Mouse (Mus musculus): ENCODE measurements around the gene Cntn5. TPM values are rescaled to one million over a fixed set of nuclear protein-coding genes. Genes with fewer than 3 reads are reported as not detected.

Cntn5 gene
- total RNA-seq, 2 experiments from 2014 or later = not detected

DNA sequence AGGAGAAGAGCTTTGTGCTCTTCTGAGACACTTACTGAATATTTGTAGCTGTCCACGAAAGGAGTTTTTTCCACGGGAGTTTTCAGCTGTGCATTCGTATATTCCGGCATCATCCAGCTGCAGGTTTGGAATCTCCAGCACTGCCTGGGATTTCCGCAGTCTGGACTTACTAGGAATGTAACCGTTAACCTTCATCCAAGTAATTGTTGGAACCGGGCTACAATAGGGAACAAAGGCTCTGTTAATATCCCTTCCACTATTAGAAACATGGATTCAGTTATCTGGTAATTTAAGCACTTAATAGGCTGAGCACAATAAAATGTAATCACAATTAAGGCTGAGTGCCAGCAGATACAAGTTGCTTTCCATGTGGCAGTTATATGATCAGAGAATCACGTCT is 920.5 kb downstream of the Cntn5 start:
- no peak for ATAC-seq (replicated peaks; ENCODE audit: low FRiP score, poor library complexity, severe bottlenecking)

DNA sequence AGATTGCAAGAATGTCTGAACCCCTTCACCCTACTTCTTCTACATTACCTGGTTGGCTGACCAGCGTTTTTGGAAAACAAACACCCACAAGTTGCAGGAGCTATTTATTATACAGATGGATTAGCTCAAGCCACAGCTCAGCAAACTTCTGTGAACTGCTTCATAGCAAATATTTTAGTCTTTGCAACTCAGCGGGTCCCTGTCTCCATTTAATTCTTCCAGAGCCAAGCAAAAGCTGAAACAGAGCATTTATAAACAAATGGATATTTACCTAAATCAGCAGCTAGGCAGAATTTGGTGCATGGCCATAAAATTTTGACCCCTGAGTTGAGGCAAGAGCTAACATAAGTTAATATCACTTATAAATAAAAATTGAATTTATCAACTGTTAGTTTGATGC is 921.4 kb downstream of the Cntn5 start:
- no peak for ATAC-seq (replicated peaks; ENCODE audit: low FRiP score, poor library complexity, severe bottlenecking)

DNA sequence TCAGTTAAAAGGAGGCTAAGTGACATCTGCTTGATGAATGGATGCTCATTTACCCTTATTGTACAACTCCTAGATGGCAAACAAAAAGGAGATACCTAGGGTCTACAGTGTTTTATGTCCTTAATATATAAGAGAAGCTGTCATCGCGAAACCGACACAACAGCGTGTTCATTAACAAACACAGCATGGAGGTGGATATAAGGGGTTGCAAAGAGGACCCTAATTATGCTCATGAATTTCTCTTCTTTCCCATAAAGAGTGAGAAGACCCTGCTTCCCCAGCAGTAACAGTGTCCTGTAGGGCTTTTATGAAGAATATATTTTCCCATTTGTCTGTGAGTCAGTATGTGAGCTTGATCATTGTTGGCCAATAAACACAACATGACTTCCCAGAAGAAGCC is 939.2 kb downstream of the Cntn5 start:
- no peak for ATAC-seq (replicated peaks; ENCODE audit: low FRiP score, poor library complexity, severe bottlenecking)

DNA sequence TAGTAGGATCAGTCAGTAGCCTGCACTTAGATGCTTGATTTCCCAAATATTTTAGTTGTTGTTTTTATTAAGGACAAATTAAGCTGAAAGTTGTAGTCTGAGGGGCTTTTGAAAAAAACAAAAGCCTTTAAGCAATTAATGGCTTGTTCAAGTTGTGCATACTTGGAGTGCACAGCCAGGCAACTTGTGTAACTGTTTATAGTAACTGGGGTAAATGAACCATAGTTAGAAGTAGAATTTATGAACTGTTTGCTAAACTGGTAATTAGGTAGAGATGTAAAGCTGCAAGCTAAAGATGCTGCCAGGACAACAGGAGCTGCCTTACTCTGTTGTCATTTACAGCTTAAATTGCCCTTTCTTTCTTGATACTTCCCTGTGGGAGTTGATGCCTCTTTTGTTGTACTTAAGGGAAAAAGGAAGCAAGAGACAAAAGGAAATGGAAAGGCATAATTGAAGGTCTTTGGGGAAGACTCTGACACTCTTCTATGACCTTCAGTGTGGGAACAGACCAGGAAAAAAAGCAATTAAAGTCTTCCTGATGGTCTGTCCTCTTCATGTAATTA is 943.9 kb downstream of the Cntn5 start:
- ATAC-seq (replicated peaks; ENCODE audit: low FRiP score, poor library complexity, severe bottlenecking) = no peak

DNA sequence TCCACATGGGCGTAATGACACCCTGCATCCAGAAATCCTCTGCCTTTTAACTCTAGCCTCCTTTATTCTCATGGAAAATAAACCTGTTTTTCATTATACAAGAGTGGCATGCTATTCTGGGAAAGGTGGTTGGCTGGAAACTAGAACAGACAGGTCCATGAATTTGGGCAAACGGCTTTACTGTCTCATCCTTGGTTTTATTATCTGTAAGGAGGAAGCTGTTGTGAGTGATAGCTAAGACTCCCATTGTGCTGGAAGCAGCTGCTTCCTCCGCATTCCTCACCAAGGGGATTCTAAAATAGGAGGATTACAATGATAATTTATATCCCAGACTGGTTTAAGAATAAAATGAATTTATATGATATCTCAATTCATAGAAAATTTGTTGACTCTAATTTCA is 955.2 kb downstream of the Cntn5 start:
- ATAC-seq (replicated peaks; ENCODE audit: low FRiP score, poor library complexity, severe bottlenecking) = no peak

DNA sequence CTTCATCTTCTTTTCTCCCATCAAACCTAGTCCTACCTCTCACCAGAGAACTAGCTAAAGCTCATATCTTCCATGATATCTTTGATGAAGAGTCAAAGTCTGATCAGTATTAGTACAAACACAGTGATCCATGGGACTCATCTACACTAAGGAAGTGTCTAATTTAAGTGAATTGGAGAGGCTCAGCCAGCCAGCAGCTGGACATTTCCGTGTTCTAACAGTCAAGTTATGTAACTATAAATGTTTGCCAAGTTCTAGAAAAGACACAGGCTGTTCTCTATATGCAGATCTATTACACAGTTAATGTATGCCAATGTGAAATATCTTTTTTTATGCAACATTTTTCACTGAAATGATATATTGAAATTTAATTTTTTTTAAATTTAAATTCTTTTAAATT is 959.7 kb downstream of the Cntn5 start:
- ATAC-seq (replicated peaks; ENCODE audit: low FRiP score, poor library complexity, severe bottlenecking) = no peak

DNA sequence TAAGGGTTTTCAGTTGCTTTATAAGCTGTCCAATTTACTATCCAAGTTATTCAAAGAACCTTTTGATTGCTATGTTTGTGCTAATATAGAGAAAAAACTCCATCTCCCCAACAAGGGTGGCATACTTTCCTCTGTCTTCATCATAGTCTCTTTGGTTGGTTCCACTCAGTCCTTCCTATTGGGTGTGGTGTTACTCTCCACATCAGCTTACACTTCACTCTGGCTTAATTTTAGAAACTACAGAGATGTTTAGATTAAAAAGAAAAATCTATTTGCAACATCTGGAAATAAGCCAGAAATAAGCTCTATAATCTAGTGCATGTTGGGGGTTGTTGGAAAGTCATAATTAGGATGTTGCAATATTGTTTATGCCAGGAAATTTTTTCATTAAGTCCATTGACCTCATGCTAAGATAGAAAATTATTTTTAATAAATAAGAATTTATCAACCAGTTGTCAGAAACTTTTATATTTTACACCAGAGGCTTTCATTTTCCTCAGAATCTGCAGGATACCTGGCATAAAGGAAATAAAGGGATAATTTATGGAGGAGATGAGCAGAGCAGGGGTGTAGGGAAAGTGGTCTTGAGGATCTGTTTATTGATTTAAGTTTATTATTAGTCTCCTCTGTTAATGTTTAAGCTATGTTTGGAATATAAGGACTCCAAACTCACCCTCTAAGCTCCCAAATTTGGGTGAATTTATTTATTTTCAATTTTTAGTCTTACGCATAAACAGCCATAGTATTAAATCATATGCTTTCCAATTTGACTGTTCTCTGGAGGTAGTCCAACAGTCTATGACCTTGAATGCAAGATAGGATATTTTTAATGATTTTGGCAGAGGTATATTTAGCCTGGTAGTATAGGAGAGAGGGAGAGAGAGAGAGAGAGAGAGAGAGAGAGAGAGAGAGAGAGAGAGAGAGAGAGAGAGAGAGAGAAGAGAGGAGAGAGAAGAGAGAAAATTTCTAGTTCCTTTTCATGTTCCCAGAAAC is 966.8 kb downstream of the Cntn5 start:
- no peak for ATAC-seq (replicated peaks; ENCODE audit: low FRiP score, poor library complexity, severe bottlenecking)

DNA sequence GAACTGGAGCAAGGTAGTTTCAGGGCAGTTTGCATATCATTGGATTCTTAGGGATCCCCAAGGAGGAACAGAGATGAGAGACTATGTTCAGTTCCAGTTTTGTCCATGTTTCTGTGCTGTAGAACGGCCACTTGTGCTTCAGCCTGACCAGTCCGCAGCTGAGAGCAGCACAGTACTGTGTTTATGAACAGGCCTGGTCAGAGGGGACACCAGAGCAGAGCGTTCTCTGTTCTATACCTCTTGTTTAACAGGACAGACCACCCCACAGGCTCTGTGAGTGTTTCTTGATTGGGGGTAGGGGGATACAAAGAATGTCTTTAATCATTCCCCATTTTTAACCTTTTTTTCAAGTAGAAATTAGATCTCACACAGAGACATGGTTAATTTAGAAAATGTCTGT is 984.0 kb downstream of the Cntn5 start:
- no peak for ATAC-seq (replicated peaks; ENCODE audit: low FRiP score, poor library complexity, severe bottlenecking)

DNA sequence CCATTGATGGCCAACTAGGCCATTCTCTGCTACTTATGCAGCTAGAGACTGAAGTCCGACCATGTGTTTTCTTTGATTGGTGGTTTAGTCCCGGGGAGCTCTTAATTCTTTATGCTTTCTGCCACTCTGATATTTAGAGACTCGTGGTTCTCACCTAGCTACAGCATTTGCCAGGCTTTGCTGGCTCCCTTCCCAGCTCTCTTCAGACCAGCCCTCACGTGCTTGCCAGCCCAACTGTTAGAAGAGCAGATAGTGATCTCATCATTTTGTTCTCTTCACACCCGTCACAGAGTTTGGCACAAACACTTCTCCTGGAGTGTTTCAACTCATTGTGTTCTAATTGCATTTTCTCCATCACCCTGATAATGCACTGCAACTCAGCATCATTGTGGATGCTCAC is 1005.5 kb downstream of the Cntn5 start:
- ATAC-seq (replicated peaks; ENCODE audit: low FRiP score, poor library complexity, severe bottlenecking) = no peak

DNA sequence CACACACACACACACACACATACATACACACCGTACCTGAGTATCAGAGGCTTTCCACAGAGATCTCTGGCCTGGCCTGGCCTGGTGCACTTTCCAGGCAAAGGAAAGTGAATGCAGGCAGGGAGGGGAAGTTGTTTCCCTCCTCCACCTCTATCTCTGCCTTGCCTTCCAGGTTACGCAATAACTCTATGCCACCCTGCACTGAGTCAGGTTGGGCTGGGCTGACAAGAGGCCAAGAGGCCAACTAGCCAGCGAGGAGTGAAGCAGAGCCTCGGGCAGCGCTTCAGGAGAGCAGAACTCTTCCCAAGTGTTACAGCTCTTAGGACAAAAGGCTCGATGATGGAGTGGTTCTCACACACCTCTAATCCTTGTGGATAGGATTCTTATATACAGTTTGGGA is 1018.4 kb downstream of the Cntn5 start:
- no peak for ATAC-seq (replicated peaks; ENCODE audit: low FRiP score, poor library complexity, severe bottlenecking)

DNA sequence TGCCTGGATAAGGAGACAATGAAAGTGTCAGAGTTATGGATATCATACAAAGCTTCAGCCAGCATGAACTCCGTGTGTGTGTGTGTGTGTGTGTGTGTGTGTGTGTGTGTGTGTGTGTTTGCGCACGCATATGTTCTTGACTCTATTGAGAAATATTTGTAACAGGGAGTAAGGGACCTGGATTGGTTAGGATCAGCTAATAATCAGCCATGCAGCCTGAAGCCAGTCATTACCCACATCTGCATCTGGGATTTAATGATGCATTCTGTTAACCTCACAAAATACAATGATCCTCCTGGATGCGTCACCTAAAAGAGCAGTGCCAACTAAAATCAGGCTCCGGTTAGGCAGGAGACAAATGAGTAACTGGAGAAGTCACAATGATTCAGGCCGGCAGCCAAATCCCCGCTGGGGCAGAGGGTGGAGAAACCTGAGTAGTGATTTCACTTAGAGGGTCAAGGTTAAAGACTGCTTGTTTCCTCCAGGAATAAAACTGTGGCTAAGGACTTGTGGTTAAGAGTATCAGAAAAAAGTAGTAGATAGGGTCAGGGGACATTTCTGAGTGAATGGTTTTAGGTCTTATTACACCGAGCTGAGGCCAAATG is 1021.7 kb downstream of the Cntn5 start:
- no peak for ATAC-seq (replicated peaks; ENCODE audit: low FRiP score, poor library complexity, severe bottlenecking)

DNA sequence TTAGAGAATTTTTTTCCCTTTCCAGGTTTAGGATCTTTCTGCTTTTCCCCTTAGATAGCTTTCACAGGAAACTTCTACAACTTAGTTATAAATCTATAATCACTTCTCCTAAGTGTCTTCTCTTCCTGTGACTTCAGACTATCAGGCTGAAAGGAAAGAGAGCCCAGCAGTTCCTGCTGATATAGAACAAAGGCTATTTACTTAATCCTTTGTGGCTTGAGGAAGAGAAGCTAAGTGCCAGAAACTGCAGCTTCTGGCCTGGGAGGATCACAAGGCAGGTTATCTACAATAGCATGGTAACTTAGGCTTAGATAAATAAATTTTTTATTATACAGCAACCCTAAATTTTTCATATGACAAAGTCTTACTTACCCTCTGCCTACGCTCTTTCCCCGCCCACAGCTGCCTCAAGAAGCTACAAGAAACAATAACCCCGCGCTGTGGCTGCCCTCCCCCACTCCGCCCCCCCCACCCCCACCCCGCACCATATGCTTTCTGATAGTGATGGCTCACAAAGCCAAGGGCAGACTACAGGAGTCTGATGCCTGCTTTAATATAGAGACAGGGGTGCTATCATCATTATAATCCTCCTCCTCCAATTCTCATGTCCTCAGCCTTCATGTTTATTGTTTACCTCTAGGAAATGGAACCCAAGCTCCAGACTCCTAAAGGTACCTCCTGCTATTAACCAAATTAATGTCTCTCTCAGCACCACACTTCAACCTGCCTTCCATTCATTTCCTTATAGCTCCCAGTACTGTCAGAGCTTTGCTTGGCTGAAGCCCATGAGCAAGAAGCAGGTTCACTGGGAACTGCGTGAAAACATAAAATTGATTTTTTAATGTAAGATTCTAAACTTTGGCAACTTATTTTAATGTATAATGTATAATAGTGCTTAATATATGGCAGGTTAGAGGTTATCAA is 1032.2 kb downstream of the Cntn5 start:
- no peak for ATAC-seq (replicated peaks; ENCODE audit: low FRiP score, poor library complexity, severe bottlenecking)

DNA sequence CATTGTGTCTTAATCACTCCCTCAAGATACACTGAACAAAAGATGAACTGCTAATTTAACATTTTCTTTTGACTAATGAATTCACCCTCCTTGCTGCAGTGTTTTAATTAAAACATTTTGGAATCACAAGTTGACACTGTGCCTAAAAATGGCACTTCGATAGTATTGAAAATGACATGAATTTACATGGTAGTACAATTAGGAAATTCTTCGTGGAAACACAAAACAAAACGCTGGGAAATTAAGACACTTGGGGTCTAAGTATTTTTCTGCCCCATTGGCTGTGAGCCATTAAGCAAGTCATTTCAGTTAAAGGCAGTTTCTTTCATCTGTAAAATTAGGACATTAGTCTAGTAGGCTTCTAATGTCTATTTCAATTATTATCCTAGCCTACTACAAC is 1043.9 kb downstream of the Cntn5 start:
- ATAC-seq (replicated peaks; ENCODE audit: low FRiP score, poor library complexity, severe bottlenecking) = no peak

DNA sequence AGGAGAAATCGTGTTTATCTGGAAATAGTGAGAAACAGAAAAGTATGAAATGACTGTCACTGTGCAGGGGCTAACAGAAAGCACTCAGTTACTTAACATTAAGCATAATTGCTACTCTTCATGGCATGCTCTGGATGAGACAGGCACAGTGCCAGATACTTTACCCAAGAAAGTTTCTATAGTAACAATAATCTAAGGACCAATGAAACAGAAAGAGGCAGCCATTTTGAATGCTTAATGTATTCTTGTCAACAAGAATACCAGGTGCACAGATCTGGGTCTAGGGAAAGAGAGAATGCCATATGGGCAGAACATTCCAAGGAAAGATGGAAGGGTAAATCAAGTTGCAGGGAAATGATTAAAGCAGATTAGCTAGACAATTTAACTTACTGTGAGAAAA is 1045.3 kb downstream of the Cntn5 start:
- no peak for ATAC-seq (replicated peaks; ENCODE audit: low FRiP score, poor library complexity, severe bottlenecking)

DNA sequence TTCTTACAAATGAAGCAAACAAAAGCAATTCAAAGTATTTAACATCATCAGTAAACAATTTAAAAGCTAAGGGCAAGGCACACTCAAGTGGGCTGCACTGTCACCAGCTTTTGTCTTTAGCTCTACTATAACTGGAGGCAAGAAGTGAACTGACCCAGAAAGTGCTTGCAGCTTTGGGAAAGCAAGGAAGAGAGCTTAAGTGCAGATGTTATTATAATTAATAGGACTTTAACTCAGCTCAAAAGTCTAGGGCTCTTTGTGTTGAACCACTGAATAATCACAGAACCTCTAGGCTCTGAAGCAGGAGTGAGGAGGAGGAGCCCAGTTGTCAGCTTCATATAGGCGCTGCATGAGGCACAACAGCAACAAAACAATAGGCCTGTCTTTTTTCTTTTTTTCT is 1049.8 kb downstream of the Cntn5 start:
- ATAC-seq (replicated peaks; ENCODE audit: low FRiP score, poor library complexity, severe bottlenecking) = no peak

DNA sequence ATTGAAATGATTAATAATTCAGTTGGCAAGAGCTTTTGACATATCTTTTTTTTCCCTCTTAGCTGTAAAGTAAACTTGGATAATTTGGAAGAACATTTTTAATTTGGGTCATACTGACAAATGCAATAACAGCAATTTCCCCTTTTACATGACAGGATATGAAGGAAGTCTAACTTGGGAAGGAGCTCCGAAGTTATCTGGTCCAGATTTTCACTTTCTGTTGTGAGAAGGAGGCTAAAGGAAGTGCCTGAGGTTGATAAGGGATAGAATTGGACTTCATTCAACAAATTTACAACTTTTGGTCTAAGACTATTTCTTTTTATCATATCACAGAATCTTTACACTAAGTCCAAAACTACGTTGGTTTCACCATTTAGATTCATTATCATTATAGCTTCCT is 1074.3 kb downstream of the Cntn5 start:
- no peak for ATAC-seq (replicated peaks; ENCODE audit: low FRiP score, poor library complexity, severe bottlenecking)

DNA sequence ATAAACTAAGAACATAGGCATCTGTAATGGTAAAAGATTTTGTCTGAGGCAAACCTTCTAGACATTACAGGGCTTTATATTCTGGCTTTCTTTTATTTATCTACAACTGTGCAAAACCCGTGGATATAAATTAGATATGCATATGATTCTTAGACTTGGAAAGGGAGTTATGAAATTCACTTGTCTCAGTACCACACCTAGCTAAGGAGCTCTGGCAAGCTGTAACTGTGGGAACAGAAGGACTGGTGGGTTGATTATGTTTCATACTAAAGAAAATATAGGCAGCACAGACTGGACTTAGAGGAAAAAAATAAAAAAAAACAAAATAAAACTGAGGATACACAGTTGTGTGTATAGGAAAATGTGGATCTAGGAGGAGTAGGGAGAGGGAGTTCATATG is 1084.6 kb downstream of the Cntn5 start:
- ATAC-seq (replicated peaks; ENCODE audit: low FRiP score, poor library complexity, severe bottlenecking) = no peak

DNA sequence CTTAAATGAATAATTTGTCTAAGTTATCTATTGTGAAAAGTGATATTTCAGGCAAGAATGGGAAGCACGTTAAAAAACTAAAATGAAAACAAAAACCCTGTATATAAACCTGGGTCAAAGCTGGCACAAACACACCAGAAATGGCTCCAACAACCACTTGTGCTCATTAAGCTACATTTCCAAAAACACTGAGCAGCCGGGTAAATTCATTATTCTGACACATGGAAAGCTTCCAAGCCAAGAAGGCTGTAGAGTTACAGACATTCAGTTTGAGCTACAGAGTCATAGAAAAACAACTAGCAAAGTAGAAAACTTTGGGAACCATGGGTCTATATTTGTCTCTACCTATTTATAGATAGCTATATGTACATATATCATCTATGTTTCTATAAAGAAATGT is 1087.1 kb downstream of the Cntn5 start:
- ATAC-seq (replicated peaks; ENCODE audit: low FRiP score, poor library complexity, severe bottlenecking) = no peak

DNA sequence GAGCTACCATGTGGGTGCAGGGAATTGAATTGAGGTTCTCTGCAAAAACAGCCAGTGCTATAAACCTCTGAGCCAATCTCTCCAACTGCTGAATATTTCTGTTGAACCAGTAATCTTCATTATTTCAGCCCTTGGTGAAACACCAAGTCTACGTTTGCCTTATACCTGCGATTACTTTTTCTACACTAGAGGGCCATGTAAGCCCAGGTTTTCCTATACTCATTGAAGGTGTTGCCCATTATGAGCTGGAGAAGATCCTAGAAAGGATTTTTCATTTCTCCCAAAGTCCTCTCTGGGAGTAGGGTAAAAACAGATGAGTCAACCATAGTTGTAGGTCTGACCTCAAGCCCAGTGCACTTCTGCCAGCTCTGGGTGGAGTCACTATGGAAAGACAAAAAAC is 1105.0 kb downstream of the Cntn5 start:
- no peak for ATAC-seq (replicated peaks; ENCODE audit: low FRiP score, poor library complexity, severe bottlenecking)

DNA sequence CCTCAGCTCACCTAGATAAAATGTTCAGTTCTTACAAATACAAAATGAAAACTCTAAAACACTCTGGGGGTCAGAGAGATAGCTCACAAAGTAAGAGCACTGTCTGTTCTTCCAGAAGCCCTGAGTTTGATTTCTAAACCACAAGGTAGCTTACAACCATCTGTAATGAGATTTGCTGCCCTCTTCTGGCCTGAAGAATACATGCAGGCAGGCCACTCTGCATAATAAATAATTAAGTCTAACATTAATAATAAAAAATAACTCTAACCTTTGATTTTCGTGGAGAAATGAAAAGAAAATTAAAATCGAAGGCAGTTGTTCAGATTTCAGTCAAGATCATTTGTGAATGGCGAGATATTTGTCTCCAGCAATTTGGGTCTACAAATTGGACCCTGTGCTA is 1120.9 kb downstream of the Cntn5 start:
- ATAC-seq (replicated peaks; ENCODE audit: low FRiP score, poor library complexity, severe bottlenecking) = no peak

Data from erythroid progenitor cell, adult 5-6 weeks (primary cell).